Mouse (Mus musculus): ENCODE measurements around the gene Pip5k1c. TPM values are rescaled to one million over a fixed set of nuclear protein-coding genes. Genes with fewer than 3 reads are reported as not detected.

Pip5k1c gene
- total RNA-seq, 4 experiments from 2014 or later: 42.6 to 61.1 (median 53.3) TPM

GRCm38 (mm10) chr10:81284719-81285118 is 8.0 kb upstream of the Pip5k1c start:
- no peak for DNase-seq

GRCm38 (mm10) chr10:81285694-81286450 is 6.9 kb upstream of the Pip5k1c start:
- peak; percentile 71 for DNase-seq

- DNase-seq: no peak
Observed at GRCm38 (mm10) chr10:81286586-81286985, 6.2 kb upstream of the Pip5k1c start.

GRCm38 (mm10) chr10:81287513-81288157 is 5.1 kb upstream of the Pip5k1c start:
- DNase-seq: no peak

GRCm38 (mm10) chr10:81288601-81289000 is 4.2 kb upstream of the Pip5k1c start:
- DNase-seq: no peak

- no peak for DNase-seq
Observed at GRCm38 (mm10) chr10:81289278-81289677, 3.5 kb upstream of the Pip5k1c start.

GRCm38 (mm10) chr10:81289811-81290210 is 3.0 kb upstream of the Pip5k1c start:
- DNase-seq: no peak

- DNase-seq: no peak
Observed at GRCm38 (mm10) chr10:81290698-81291460, 1.9 kb upstream of the Pip5k1c start.

- no peak for DNase-seq
Observed at GRCm38 (mm10) chr10:81291511-81292104, 1.2 kb upstream of the Pip5k1c start, which contains the start of gene Tjp3. Gene Tjp3, minus strand, starts transcription at chr10:81291581.

- DNase-seq: no peak
Observed at GRCm38 (mm10) chr10:81293334-81294030, 719 bp downstream of the Pip5k1c start.

GRCm38 (mm10) chr10:81294442-81294841 is 1.7 kb downstream of the Pip5k1c start:
- DNase-seq: no peak

- DNase-seq: no peak
Observed at GRCm38 (mm10) chr10:81295185-81295584, 2.4 kb downstream of the Pip5k1c start.

GRCm38 (mm10) chr10:81297246-81297645 is 4.5 kb downstream of the Pip5k1c start:
- DNase-seq: no peak

- peak; percentile 61 for DNase-seq
Observed at GRCm38 (mm10) chr10:81297845-81298244, 5.1 kb downstream of the Pip5k1c start.

- DNase-seq: no peak
Observed at GRCm38 (mm10) chr10:81298369-81299100, 5.8 kb downstream of the Pip5k1c start.

GRCm38 (mm10) chr10:81299585-81300351 is 7.0 kb downstream of the Pip5k1c start:
- no peak for DNase-seq

GRCm38 (mm10) chr10:81300352-81300907 is 7.7 kb downstream of the Pip5k1c start:
- no peak for DNase-seq

- DNase-seq: no peak
Observed at GRCm38 (mm10) chr10:81301321-81301720, 8.6 kb downstream of the Pip5k1c start.

- no peak for DNase-seq
Observed at GRCm38 (mm10) chr10:81302288-81302687, 9.5 kb downstream of the Pip5k1c start.

- no peak for DNase-seq
Observed at GRCm38 (mm10) chr10:81302781-81303218, 10.0 kb downstream of the Pip5k1c start.

All from adrenal gland, adult 8-10 months (tissue).